Mouse (Mus musculus) embryo, embryonic 11.5 days (tissue): ENCODE data around the gene Arhgdia.
"Not testable (repeated sequence)": the region's sequence is repeated elsewhere in the genome, so short reads cannot be mapped to it uniquely, and the experiment has no call there.

Experiments used
- DNase-seq: peaks from one replicate; pipeline ENCODE4 v3.0.0-alpha.2; 2012; ENCODE audit warnings: low read depth, low spot score

Gene Arhgdia

DNA sequence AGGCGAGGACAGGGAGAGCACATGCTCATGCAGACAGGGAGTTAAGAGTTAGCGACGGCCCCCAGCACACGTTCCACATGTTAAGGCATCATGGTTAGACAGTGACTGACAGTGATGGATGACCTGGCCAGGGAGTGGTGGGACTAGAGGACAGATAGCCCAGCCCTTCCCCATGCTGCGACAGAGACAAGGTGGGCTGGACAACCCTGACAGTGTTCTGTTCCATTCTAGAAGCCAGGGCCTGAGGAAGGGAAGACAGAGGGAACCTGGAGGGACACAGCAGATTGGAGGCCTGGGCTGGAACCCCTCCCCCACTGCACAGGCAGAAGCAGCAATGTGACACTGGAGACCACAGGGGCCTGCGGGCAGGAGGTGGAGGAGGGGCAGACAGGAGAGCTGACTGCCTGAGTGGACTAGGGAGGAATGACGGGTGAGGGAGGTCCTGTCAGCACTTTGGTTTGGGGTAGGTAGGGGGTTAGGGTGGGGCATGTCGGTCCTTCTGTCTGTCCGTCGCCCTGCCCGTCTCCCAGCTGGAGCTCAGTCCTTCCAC is 2.7 kb downstream of the Arhgdia start:
- DNase-seq: no peak

DNA sequence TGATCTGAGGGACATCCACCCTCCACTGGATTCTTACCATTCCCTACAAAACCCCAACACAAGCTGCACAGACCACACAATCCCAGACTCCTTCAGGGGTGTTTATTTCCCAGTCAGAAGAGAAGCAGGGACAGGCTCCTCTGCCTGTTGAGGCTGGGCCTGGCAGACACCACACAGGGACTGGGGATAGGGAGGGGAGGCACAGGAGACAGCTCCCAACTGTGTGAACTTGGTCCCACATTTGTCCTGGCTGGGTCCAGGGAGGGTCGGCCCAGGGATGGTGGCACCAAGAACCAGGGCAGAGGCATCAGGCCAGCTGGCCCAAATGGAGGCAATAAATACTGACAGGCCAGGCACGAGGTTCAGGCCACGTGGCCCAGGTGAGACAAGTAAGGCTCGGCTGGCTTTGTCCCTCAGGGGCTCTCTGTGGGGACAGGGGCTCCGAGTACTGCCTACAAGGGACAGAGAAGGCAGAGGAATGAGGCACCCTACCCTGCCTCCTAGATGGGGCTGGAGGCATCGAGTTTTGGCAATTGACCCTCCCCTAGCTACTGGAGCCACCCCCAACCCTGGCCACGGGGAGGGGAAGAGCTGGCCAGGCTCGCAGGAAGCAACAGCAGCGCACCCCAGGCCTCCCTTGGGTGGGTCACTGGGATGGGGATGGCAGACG is 3.3 kb downstream of the Arhgdia start:
- DNase-seq: no peak

DNA sequence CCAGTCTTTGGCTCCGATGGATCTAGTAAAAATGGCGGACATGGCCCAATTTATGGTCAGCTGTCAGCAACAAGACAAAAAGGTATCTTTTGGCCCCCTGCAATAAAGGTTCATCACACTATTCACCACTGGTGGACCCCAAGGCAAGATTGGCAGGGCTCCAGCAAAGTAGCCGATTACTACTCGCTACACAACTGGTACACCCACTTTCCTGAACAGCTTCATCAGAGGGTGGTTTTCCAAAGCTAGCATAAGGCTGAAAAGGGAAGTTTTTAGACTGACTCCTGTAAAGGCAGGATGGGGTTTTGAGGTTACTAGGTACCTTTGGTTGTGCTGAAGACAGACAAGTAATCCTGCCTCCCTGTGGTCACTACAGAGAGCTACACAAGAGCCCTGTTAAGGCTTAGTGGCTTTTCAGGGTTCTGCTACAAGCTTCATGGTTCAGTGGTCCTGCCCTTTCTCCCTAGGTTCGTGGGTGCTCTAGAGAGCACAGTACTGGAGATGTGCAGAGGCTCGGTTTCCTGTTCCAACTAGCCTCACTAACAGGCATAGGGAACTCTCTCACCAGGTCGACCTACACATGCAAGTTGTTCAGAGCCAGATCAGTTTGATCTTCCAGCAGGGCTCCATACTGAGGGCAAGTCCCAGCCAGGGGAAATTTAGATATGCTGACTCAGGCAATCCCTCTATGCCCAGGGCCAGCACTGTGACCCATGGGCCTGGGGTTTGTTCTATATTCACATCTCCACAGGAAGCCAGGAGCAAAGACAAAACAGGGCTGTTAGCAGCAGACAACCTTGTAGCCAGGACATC is 4.0 kb downstream of the Arhgdia start:
- no peak for DNase-seq

DNA sequence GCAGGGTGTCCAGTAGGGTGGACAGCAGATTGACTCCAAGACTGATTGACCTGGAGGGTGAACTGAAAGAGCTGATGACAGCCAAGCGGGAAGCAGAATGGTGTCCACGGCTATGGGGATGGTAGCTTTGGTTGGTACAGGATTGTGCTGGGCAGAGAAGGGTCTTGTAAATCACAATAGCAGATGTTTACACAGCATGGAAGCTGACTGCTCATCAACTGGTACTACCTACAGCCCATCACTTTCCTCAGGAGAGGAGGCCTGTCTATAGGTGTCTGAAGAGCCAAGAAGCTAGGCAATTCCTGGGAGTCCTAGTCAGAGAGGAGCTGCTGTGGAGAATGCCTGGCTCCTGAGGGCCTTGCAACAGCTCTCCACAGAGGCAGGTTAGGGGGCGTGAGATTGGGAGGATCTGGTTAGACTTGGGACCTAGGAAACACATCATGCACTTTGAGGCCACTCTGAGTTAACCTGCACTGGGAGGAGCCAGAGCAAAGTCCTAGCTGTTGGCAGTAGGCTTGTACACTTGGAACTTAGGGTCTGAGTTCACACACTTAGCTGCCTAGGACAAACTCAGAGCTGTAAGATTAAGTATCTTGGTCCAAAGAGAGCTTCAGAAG is 5.0 kb downstream of the Arhgdia start:
- no peak for DNase-seq

DNA sequence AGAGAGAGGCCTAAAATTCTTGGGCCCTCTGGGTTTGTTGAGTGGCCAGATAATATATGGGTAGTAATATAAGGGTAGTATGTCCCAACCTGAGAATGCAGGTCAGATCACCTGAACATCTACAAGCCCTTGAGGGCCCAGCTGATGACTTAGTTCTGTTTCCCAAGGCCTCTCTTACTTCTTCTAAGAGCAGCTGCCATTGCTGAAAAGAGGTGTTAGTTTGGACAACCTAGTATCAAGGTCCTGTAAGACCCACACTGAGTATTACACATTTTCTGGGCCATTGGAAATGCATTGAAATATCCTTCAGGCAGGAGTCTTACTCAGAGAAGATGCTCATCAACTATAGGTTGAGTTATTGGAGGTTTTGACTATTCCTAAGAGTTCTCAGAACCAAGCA is 5.5 kb downstream of the Arhgdia start:
- DNase-seq: no peak

DNA sequence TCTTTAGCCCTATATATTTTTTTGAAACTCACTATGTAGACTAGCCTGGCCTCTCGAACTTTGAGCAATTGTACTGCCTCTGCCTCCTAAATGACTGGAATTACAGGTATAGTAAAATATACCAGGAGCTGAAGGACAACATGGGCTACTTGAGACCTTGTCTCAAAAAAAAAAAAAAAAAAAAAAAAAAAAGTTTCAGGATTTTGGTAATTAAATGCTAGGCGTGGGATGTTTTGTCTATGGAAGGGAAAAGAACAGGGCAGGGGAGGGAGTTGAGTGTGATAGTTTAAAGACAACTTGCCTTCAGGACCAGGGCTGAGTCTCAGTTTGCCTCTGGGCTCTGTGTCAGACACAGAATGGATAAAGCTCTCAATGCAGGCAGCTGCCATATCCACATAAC is 6.4 kb downstream of the Arhgdia start:
- no peak for DNase-seq

DNA sequence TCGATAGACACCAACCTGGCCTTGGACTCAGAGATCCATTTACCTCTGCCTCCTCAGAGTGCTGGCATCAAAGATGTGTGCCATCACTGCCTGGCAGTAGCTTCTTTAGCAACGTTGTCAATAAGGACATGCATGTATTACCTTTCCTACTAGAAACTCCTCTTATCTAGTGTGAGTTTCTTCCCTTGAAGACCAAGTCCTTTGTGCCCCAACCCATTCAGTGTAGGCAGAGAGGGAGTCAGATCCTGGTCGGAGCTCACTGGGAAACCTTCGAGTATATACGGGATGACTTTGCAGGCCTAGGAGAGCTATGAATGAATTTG is 7.2 kb downstream of the Arhgdia start:
- no peak for DNase-seq

DNA sequence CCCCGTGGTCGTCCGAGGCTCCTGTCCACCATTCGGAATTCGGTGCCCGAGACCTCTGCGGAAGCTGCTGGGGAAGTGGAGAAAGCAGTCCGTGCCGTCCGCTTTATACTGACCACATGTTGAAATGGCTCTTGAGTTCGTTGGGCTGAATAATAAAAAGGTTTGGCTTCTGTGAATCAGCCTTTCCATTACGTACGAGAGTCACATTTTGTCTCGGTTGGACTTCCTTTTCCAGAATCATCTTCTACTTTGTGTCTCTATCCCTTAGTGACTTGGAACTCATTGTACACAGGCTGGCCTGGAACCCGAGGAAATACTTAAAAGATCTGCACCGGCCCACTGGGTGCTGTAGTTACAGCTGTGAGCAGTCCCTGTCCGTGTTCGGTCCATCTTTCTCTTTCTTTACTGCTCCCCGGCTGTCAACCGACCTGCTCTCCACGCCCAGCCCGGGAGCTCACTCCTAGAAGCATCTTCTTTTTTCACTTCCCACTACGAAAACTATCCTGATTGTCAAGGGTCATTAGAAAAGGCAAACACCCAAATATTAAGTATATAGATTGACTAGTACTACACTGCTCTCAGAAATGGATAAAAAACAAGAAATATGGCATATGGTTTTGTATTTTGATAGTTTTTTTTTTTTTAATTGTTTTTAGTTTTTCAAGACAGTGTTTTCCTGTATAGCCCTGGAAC is 7.7 kb downstream of the Arhgdia start:
- no peak for DNase-seq

DNA sequence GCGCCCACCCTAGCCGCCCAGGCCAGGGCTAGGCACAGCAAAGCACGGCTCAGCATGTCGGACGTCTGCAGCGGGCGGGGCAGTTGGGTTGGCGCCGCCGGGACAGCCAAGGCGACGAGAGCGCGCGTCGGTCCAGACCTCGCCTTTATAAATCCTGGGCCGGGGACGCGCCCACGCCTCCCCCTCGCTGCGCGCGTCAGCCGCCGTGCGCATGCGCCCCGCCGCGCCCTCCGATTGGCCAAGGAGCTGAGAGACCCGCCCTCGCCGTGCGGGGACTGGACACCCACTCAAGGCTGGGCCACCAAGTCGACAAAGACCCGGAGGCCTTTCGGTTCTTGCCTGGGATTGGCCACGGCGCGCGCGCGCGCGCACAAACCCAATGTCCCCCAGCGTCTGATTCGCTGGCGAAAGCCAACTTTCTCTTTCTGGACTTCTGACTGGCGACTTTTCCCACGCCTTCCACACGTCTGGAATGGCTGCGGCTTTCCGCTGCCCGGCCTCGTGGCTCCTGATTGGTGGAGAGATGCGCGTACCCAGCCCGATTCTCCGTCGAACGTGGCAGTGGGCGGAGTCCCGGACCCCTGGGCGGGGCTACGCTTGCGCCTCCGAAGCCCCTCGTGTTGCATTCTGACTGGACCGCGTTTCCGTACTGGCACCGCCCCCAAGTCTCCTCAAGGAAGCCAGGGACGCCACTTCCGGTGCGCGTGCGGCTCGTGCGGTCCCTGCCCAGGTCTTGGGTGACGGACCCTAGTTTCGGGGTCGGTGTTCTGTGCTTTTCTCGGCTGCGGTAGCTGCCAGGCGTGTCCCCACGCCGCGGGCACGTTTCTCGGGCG is 8.5 kb downstream of the Arhgdia start, which contains the start of gene P4hb:
TSS of gene P4hb (minus strand) at position 502 of the 833 bp plus-strand sequence.
- DNase-seq: peak; percentile 99

DNA sequence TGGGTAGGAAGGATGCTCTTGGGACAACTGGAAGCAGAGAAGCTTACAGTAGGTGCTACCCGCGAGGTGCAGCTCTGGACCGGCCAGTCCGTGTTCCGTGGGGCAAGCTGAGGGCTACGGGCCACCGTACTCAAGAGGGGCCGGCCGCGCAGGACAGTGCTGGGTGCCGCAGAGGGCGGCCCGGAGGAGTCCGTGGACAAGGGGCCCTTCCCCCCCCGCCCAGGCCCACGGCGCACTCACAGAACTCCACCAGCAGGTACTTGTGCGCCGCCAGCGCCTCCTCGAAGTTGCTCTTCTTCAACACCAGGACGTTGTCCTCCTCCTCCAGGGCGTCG is 9.0 kb downstream of the Arhgdia start:
- DNase-seq: no peak

DNA sequence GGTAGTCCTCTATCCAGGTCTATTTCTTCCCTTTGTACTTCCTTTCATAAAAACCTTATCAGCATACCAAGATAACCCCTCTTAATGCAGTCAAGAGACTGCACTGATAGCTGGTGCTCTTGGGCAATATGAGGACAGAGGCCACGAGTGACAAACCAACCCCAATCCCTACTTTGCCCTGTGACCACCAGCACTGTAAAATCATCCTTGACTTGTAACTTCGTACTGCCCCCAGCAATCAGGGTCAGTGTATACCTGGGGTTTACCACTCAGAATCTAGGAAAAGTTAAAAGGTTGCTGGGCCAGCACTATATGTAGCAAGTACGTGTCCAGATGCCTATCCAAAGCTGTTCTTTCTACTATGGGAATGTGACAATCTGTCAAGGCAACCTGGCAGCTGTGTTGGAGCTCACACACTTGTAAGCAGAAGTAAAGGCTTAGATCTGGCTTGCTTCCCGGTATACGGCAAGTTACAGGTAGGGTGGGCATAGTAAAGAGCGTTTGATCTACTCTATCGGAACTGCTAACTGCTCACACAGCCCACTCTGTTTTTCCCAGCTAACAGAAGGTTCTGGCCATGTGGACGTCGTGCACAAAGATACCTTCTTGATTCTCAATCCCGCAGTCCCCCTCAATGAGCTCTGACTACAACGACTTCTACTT is 9.5 kb downstream of the Arhgdia start:
- no peak for DNase-seq

DNA sequence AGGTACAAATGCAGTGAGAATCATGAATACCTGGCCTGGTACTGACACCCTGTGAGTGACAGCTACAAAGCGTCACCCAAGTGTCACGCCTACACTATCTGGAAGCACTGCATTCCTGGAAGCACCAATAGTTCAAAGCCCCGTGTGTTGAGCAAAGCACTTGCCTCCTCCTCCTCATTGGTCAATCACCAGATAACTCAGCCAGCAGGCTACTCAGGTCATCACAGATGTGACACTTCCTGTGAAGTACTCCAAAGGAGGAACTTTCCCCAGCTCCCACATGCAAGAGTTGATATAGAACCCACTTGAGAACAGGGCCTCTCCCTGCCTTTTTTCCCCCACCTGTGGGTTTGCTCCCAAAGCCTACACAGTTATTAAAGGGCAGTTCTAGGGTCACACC is 10.3 kb downstream of the Arhgdia start:
- DNase-seq: no peak

DNA sequence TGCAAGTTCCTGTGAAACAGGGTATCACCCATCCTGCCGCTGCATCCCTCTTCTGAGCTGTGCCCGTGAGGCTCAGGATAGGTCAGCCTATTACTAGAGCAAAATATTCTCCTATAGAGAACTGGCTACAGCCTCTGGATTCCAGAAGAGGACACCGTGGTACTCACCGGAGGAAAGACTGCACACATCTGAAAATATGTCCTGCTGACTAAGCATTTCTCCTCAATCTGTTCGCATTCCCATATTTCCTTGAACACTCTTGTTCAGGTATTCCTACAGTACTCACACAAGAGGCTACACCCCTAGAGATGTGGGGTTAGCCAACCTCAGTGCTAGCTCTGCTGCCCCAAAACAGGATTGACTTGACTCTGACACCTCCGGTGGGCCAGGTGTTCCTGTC is 13.1 kb downstream of the Arhgdia start:
- no peak for DNase-seq

DNA sequence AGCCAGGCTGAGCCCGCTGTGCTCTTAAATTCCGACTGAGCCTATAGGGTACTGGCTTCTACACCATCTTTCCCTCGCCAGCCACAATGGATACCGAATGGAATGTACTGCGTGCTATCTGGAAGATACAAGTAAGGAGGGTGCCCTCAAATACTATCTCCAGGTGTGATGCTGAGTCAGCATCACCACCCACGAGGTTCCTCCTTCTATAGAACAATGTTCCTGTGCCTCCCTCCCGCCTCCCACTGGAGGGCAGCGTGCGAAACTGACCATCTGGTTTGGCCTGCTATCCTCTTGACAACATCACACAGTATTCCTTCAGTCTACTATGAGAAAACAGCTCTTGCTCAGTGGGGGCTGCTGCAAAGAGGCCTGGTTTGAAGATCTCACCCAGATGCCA is 16.3 kb downstream of the Arhgdia start:
- no peak for DNase-seq

DNA sequence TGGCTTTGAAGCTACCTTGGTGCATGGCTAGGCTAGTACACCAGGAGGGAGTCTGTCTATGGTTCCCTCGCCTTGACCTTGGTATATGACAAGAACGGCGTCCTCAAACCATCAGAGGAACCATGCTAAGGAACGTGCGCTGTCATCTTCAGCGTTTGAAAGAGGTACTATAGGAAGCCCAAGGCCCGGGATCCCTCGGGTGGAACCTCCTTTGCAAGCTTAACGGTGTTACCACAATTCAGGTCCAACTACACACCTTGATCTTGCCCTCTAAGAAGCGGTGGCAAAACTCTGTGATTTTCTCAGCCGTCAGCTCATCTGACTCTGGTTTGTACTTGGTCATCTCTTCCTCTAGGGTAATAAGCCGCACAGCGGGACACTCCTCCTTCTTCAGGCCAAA is 18.5 kb downstream of the Arhgdia start:
- no peak for DNase-seq

DNA sequence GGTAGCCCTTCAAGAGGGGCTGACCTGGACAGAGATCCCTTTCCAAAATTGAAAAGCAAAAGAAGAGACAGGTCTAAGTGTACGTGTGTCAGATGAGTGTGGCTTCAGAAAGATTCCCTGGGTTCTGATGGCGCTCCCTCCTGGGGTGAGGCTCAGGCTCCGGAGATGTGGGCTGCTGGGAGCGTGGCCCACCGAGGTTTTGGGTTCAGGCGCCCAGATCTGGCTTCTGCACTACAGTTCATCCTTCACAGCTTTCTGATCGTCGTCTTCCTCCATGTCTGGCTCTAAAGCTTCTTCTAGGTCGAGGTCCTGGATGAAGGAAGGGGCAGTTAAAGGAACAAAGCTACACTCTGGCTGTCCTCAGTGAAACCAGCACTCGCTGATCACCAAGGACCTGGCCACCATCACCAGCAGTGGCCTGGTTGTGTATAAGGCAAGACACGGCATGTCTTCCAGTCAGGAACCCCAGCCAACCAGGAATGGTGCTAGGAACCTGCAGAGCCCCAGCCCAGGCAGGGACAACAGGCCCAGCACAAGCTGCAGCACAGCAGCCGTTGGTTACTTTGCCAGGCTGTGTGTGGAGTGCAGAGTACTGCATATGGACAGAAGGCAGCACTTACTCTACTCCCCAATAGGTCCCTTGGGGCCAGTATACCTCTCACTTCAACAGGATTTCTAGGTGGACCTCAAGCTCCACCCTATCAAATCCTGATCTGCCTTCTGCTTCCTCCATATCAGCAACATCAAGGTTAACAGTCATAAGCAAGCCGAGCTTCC is 20.3 kb downstream of the Arhgdia start:
- DNase-seq: no peak

DNA sequence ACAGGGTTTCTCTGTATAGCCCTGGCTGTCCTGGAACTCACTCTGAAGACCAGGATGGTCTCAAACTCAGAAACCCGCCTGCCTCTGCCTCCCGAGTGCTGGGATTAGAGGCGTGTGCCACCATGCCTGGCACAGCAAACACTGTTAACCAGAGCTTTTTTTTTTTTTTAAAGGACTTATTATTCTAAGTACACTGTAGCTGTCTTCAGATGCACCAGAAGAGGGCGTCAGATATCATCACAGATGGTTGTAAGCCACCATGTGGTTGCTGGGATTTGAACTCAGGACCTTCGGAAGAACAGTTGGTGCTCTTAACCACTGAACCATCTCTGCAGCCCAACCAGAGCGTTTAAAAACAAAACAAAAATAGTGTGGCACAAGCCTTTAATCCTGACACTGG is 22.6 kb downstream of the Arhgdia start:
- not testable (repeated sequence) for DNase-seq

DNA sequence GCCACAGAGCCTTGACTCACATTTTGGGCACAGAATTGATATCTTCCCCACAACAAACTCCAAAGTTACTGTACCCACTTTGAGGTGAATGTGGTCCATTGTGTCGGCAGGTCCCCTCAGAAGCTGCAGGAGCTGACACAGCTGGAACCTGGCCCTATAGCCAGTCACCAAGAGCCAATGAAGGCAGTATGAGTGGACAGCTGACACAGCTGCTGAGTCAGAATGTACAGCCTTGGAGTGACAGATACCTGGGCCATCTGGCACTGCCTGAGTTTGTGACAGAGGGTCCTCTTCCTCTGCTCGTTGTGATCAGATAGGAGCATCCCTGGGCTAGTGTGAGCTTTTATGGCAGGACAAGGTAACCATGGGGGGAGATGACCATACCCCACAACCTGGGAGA is 26.2 kb downstream of the Arhgdia start:
- DNase-seq: no peak

DNA sequence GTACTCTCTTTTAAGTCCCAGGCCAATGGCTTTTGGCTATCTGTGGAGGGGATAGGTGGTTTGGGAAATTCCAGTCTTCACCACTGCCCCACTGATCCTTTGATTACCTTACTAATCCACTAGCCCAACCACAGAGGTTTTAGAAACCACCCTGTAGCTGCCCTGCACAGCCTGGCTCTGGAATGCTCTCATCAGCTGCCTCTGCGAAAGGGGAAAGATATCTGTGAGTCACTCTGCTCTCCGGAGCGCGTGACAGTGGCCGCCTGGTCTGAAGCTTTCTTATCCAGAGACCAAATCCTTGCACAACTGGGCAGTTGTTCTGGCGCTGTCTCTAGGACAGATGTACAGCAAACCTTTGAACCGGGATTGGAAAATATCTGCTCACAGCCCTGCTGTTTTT is 26.6 kb downstream of the Arhgdia start:
- DNase-seq: no peak

DNA sequence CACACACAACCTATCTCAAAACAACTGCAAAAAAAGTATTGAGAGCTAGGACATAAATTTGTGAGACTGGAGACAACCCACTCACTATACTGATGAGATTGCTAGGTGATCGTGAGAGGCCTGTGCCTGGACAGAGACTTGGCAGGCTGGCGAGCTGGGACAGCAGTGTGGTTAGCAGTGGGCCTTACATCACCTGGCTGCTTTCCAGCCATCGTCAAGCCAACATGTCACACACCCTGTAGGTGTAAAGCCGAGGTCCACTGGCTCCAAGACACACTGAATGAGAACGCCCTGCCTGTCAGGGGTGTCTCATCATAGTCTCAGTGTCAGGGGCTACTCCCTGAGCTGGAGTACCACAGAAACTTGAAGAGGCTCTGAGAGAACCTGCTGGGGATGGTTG is 28.7 kb downstream of the Arhgdia start:
- DNase-seq: no peak
